Mouse (Mus musculus) lung, adult 18-20 months (tissue): ENCODE data around the gene Gm20390.
A peak's percentile ranks its signal among the peaks of the same experiment; 100 is the strongest.

Source experiments
- DNase-seq, 2 experiments: peaks; one replicate each; pipeline ENCODE4 v3.0.0; 2022; ENCODE audit warnings: mixed read lengths in 2 of 2

Gm20390 gene

DNA sequence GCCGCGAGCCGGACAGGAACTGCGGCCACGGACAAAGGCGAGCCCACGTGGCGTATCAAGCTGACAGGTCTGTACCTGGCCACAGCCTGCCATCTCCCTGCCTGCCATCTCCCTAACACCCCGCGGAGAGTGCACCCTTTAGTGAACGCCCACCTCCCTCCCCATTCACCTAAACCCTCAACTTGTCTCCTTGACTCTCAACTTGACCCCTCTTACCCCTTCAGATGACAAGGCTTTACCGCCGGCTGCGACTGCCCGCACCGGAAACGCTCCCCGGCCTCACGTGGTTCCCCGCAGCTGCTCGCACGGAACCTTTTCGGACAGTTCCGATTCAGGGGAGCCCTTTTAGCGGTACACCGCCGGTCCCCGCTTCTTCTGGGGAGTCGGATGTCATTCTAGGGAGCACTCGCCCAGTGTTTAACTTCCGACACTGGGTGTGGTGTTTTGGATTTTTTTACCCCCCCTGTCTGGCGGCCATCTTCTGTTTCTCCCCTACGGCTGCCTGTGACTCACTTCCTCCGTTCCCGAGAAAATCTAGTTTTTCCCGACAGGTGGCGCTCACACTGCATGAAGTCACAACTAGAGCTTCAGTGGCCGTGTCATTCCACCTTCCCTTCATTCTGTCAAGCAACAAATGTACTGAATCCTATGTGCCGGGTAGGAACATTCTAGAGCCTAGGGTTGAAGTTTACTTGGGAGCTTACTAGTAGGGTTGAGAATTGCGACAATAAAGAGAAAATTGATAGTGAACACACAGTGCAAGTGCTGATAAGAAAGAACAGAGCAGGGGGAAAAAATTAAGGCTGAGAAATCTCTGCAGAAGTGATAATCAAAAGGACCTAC is at the start of gene Gm20390, which contains the start of gene Nme1:
Gm20390 (minus strand) TSS at position 289 of the 843 bp plus-strand sequence.
Nme1 (minus strand) TSS at position 517 of the 843 bp plus-strand sequence.
- DNase-seq, result peak; percentile 97 to 98

DNA sequence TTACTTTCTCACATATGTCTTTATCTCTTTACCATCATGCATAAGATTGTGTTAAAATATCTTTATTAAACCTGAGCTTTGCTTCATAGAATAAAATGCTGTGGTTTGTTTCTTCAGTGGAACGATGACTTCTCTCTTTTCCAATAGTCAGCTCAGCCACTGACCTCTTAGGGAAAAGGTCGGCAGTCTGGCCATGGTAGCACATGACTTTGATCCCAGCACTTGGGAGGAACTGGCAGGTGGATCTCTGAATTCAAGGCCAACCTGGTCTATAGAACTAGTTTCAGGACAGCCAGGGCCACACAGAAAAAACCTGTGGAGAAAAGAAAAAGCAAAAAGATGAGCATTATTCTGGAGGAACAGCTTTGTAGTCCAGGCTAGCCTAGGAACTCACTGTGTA is 35.3 kb upstream of the Gm20390 start:
- no peak for DNase-seq

DNA sequence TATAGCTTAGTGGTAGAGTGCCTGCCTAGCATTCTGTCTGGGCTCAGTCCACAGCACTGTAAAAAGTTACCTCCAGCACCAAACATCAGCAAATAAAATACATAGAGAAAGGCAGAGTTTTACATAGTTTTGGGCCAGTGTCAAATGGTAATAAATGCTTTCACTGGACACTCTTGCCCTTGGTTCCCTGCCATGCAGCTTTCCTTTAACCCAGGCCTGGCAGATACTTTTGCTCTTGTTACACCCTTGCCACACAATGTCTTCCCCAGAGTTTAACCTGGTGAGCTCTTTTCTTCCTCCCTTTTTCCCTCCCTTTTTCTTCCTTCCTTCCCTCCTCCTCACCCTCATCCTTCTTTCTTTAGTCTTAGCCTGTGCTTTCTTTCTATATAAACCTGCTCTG is 31.2 kb upstream of the Gm20390 start:
- DNase-seq, result no peak

DNA sequence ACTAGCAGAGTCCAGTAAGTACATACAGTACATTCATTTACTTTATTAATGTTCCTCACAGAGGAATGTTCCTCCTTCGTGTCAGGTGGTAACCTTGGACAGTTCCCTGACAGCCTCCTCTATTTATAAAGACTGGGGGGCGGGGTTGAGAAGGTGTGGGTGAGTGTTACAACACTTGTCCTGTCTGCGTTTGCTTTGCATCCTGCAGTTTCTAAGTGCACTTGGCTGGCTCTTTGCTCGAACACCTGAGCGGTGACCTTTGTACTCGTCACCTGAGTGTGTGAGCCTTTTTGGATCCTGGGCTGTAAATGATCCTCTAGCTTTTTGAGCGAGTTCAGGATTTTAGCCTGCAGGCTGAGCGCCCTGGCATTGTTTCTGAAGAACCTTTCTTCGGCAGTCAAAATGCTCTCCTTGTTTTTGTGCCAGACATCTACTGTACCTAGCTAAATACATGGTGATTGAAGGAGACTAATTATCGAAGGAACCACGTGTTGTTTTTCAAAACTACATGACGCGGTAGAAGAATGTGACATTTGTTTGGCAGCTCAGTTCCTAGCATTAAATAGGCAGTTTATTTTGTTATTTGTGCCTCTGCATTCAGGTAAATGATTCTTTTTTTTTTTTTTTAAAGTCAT is 29.2 kb upstream of the Gm20390 start:
- DNase-seq, result peak; percentile 82 to 89

DNA sequence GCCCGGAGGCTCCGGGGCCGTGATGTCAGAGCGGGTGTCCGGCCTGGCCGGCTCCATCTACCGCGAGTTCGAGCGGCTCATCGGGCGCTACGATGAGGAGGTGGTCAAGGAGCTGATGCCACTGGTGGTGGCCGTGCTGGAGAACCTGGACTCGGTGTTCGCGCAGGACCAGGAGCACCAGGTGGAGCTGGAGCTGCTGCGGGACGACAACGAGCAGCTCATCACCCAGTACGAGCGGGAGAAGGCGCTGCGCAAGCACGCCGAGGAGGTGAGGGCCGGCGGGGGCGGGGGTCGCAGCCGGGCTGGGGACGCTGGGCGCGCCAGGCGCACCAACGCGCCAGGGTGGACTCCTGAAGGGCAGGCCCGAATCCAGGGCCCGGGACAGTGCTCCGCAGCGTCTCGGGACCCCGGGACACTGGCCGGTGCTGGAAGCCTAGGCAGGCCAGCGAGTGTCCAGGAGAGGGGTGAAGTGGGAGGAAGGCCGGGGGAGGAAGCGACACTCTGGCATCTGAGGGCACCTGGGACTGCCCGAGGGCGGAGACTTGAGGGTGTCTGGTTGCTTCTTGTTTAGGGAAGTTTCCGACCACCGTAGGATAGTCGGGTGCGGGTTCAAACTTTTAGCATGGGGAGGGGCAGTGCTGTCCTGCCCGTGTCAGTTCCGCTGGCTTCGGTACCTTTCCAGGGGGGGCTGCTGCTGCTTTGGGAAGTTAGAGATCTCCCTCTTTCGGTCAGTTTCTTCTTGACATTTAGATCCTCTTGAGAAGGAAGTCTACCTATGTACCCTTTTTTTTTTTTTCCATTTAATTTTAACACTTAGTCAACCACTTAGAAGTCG is 28.4 kb upstream of the Gm20390 start:
- DNase-seq, result peak; percentile 62 to 71

DNA sequence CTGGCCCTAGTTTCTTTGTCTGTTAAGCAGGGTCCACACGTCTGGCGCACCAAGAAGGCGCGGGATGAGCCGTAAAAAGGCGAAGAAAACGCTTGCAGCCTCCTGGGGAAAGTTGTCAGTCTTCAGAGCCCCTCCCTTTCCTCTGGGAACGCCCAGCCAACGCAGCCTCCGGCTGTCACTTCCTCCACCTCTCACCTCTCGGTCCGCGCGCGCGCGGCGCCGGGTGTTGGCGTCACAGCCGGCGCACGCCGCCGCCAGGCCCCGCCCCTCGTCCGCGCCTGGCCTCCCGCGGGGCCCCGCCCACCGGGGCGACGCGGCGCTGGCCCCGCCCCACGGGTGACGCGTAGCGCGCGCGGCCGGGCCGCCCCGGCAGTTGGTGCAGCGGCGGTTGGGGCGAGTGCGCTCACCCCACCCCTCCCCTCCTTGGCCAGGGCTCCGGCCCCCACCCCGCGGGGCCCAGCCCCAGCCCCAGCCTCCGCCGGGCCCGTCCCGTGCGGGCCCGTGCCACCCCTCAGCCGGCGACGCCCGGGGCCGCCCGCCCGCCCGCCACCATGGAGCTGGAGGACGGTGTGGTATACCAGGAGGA is 27.7 kb upstream of the Gm20390 start, which contains the start of gene Spag9:
Spag9 (plus strand) TSS at position 372 of the 586 bp plus-strand sequence.
- peak; percentile 94 to 96 for DNase-seq

DNA sequence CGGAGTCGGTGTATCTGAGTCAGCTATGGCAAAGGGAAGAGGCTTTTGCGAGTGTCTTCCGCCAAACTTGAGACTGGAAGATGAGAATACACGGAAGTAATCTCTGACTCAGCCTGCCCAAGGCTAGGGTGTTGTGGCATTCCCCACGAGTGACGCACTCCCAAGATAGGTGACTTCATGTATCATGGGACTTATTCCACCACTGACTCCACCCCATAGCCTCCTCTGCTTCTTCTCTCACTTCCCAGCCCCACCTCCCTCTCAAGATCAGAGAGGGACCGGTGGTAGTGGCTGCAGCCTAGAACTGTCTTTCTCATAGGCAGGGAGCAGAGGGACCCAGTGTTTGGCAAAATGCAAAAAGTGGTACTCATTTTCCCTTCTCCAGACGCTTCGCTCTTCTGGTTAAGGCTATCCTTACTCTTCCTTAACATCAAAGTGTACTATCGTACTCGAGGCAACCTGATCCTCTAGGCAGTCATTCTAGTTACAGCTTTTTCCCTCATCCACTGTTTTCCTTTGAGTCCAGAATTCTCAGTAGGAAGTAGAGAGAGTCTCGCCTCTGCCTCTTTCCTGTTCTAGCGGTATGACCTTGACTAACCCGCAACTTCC is 27.1 kb upstream of the Gm20390 start:
- peak; percentile 93 to 96 for DNase-seq

DNA sequence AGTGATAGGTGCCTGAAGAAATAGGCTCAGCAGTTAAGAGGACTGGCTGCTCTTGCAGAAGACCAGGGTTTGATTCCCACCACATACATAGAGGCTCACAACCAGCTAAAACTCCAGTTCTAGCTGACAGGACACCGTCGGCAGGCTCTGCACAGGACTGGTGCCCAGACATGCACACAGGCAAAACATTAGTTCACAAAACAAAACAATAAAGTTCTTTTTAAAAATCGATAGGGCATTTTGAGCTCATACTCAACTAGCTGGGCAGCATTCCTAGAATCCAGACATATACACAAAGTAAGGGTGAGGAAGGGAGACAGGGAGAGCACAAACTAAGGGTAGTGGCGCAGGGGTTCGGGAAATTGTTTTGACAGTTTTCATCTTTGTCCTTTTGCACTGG is 26.4 kb upstream of the Gm20390 start:
- no peak for DNase-seq

DNA sequence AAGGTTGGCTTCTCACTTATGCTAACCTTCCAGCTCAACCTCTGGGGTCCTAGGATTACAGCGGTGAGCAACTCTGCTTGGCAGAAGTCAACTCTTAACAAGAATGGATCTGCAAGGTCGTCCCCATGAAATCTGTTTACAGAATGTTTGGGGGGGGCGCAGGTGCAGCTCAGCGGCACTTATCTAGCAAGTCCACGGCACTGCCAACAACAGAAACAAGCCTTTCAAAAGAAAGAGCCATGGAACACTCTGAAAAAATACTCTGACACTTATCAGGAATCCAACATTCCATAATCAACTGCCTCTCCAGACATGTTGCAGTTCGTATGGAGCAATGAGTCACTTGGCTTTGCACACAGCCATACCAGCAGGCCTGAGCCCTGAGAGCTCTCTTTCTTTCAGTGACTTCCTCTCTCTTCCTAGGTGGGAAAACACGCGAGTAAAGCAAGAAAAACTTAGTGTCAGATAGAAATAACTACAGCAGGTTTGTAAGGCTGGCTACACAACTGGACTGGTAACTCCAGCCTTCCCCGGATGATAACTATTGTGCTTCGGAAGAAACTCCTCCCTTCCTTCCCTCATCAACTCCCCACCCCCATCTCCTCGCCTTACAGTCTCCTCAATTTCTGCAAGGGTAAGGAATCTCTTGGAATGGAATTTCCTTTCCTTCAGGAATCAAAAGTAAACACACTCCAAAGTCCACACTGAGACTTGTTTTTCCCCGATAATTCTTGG is 20.4 kb upstream of the Gm20390 start:
- peak; percentile 24 to 45 for DNase-seq

DNA sequence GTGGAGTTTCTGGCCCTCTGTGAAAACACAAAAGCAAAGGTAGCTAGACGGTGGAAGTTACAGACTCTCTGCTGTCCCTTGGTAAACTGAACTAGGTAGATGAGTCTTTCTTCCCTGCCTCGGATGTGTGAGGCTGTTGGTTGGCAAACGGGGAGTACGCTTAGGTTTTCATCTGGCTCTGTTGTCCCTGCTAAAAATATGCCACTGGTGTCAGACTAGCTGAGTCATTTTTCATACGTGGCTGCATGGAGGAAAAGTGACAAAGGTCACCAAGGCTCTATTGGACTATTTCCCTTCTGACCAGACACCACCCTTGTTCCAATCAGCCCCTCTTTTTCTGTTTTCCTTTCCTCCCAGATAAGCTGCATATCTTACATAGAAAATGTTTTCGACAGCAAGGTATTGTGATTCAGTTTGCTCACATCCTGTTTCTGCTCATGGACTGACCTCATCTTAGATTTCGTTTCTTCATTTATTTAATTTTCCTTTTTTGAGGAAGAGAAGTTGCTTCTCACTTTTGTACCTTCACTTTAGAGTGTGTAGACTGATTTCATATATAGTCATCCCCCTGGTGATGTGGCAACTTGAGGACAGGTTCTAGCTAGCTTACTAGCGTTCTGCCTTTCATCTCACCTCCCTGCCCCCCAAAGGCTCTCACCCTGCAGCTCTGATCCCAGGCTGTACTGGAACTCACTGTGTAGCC is 19.7 kb upstream of the Gm20390 start:
- peak in 1 of 2 experiments; percentile 25 for DNase-seq

DNA sequence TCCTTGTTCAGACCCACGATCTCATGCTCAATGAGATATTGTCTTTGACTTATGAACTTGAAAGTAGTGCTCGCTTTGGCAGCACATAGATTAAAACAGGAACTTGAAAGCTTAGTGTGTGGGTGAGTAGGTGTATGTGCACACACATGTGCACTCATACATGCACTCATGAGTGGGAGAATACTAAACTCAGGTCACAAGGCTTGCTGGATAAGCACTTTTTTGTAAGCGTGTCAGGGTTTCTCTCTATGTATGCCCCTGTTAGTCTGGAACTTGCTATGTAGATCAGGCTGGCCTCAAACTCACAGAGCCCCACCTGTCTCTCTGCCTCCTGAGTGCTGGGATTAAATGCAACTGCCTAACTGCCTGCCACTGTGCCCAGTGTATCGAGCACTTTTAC is 18.9 kb upstream of the Gm20390 start:
- DNase-seq, result no peak

DNA sequence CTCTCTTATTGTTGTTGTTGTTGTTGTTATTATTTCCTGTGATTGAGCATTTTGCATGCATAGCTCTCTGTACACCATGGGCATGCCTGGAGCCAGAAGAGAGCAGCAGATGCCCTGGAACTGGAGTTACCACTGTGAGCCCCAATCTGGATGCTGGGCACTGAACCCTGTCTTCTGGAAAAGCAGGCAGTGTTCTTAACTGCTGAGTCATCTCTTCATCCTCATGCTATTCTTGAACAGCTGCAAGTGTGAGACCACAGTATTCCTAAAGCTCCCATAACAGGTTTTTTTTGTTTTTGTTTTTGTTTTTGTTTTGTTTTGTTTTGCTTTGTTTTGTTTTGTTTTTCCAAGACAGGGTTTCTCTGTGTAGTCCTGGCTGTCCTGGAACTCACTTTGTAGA is 18.2 kb upstream of the Gm20390 start:
- no peak for DNase-seq

DNA sequence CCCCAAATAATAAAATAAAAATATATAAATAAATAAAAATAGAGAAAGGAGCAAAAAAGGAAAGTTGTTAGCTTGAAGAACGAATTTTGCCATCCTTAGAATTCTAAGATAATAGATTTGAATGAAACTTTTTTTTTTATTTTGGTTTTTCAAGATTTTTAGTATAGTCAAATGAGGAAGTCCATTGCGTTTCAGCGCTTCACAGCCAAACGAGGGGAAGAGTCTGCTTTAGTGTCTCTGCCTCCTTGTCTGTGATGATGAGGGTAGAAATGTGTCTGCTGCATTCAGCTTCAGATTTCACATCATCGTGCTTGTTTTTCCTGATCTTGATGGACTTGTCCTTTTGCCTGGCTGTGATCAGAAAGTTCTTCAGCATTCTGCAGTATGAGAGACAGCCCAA is 17.2 kb upstream of the Gm20390 start:
- DNase-seq, result no peak

DNA sequence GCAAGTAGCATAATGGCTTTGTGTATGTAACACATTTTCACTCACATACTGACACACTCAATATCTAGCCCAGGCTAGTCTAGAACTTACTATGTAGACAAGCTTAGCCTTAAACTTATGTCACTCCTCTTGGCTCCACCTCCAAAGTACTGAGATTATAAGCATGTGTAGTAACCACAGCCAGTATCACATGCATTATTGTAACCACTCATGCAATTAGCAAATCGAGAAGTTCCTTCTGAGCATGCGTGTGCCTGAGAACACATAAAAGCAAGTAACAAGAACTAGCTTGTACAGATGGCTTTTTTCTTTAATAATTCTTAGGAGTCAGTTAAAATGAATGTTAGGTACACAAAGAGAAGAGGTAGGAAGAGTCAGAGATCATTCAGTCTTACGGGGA is 16.5 kb upstream of the Gm20390 start:
- no peak for DNase-seq

DNA sequence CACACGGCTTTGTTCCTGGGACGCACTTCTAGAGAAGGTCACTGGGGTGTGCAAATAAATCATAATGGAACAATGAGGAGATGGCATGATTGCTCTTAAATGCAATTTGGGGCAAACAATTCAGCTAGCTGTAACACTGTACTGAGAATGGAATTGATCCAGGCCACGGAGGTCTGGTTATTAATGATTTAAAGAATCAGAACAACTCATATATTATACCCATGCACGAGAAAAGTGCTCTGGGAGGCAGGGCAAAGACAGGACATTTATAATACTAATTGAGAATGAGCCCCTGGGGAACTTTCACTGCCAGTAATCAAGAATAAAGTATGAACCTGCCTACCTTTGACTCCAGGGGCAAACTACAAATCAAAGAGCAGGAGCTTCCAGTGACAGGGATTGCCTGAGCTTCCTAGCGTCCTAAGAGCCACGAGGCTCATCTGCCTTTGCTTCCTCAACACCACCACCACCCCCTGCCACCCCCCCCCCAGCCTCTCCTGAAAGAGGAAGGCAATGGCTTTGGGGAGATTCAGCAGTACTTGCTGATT is 11.5 kb upstream of the Gm20390 start:
- DNase-seq, result no peak

DNA sequence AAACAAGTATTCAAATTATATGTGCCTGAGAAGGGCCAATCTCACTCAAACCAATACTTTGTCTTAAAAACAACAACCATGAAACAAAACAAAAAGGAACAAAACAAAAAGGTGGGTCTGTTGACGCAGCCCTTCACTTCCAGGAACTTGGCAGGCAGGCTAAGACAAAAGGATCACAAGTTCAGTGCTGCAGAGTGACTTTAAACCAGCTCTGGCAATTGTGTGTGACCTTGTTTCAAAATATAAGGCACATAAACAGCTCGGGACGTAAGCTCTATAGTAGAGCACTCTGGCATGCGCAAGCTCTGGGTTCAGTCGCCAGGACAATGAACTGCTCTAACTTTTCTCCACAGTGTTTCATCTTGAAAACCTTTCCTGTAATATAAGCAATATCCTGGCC is 4.9 kb upstream of the Gm20390 start:
- DNase-seq, result no peak

DNA sequence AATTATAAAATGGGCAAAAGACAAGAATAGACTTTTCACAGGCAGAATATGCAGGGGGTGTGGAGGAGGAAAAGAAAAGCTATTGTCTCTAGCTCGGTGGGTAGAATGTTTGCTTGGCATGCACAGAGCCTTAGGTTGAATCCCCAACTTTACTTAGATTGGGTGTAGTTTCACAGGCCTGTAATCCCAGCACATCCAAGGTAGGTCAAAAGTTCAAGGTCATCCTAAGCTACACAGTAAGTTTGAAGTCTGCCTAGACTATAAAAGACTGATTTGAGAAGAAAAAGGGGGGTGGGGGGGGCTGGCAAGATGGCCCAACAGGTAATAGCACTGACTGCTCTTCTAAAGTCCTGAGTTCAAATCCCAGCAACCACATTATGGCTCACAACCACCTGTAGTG is 1.7 kb upstream of the Gm20390 start:
- no peak for DNase-seq

DNA sequence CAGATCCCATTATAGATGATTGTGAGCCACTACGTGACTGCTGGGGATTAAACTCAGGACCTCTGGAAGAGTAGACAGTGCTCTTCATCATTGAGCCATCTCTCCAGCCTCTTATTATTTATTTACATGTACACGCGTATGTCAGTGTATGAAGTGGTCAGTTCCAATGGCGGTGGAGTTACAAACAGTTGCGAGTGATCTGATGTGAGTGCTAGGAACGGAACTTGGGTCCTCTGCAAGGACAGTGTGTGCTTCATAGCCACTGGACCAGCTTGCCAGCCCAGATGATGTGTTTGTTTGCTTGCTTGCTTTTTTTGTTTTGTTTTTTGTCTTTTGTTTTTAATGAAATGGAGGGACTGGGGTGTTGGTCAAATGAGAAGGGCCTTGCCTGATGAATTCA is 1.1 kb upstream of the Gm20390 start:
- no peak for DNase-seq

DNA sequence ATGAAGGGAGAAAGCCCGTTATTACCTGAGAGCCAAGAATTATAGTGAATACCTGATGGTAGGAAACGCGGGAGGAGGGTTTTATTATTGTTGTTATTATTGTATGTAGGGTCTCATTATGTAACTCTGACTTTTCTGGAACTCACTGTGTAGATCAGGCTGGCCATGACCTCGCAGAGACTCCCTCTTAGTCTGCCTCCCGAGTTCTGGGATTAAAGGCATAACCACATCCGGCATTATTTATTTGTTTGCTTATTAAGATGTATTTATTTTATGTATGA is 695 bp upstream of the Gm20390 start:
- no peak for DNase-seq

DNA sequence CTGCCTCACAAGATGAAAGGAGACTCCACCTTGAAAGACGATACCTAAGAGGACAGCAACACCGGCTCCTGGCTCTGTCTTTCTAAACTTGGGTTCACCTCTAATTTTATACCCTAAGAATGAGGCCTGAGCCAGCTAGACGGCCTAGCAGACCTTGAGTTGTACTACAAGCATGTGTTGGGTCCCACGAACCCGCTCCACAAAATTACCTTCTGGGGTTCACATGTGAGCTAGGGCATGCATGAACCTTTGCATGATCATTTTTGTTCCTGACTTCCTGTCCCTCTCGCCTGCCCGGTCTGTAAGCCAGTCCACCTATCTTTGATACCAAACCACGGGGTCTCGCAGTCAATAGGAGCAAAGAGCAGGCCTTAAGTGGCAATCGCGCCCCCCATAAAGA is 712 bp downstream of the Gm20390 start:
- DNase-seq, result no peak

DNA sequence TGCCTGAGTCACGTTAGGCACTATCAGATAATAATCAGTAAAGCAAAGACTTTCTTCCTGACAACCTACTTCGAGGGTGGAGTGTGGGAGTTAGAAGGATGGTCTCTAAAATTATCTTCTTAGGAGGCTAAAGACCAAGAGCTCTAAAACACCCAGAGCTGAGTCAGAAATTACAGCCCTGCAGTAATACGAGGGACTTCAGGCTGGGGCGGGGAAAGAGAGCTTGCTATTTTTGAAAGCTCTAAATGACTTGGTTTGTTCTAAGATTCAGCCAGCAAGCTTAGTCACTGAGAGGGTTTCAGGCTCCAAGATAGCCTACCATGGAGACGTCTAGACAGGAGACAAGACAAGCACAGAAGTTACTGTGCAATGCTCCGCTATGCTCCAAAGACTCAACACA is 2.7 kb downstream of the Gm20390 start:
- no peak for DNase-seq
